Mouse (Mus musculus): Measurements from ENCODE around the gene Rexo1. TPM values are rescaled to one million over a fixed set of nuclear protein-coding genes. Genes with fewer than 3 reads are reported as not detected.

Rexo1 gene
- polyA plus RNA-seq, 1 experiment from 2014 or later: 34.5 TPM

GRCm38 (mm10) chr10:80545590-80545989 lies 15.8 kb downstream of the Rexo1 start:
- Histone ChIP-seq H3K4me3 (ENCODE audit: low read depth, low read length) (no peak overlapping the region), H3K27ac (ENCODE audit: low read depth) (no peak overlapping the region), H3K9me3 (ENCODE audit: low read depth, low read length) (no peaks in the 10 kb centered on the region), H3K27me3 (ENCODE audit: insufficient read depth, low read length) (no peaks in the 10 kb centered on the region), H3K4me1 (ENCODE audit: insufficient read depth) (no peaks in the 10 kb centered on the region), H3K4me2 (no peak overlapping the region), H3K36me3 (ENCODE audit: insufficient read depth) (peaks cover 95% of the 10 kb centered on the region), H3K9ac (no peak overlapping the region)
- no peak for DNase-seq
- no peak for ATAC-seq (ENCODE audit: insufficient read depth)
- no peak for TF ChIP-seq CTCF (IDR thresholded peaks at IDR 0.05; ENCODE audit: low read depth)
- 85% methylated on average over 8 of the region's 8 CpGs for WGBS

- Histone ChIP-seq H3K4me3 (ENCODE audit: low read depth, low read length) (no peak overlapping the region), H3K4me2 (no peak overlapping the region), H3K4me1 (ENCODE audit: insufficient read depth) (peaks cover 2% of the 10 kb centered on the region; the same call in 1 of the 2 replicates), H3K9ac (no peak overlapping the region), H3K27me3 (ENCODE audit: insufficient read depth, low read length) (no peaks in the 10 kb centered on the region), H3K27ac (ENCODE audit: low read depth) (no peak overlapping the region), H3K36me3 (ENCODE audit: insufficient read depth) (peaks cover 79% of the 10 kb centered on the region), H3K9me3 (ENCODE audit: low read depth, low read length) (no peaks in the 10 kb centered on the region)
- TF ChIP-seq CTCF (IDR thresholded peaks at IDR 0.05; ENCODE audit: low read depth): no peak
- WGBS: 90% methylated on average over 14 of the region's 14 CpGs
- no peak for DNase-seq
- no peak for ATAC-seq (ENCODE audit: insufficient read depth)
These were observed 17.5 kb downstream of the Rexo1 start for GRCm38 (mm10) chr10:80543873-80544272.

- ATAC-seq (ENCODE audit: insufficient read depth): peak; percentile 19; the same call in 1 of the 2 replicates
- Histone ChIP-seq H3K27me3 (ENCODE audit: insufficient read depth, low read length) (peaks cover 15% of the 10 kb centered on the region; the same call in 1 of the 2 replicates), H3K4me3 (ENCODE audit: low read depth, low read length) (no peak overlapping the region), H3K9me3 (ENCODE audit: low read depth, low read length) (no peaks in the 10 kb centered on the region), H3K4me2 (0 out of 2 replicates have a peak overlapping the region, but pooled peaks have one; percentile 56), H3K36me3 (ENCODE audit: insufficient read depth) (peaks cover 36% of the 10 kb centered on the region), H3K27ac (ENCODE audit: low read depth) (no peak overlapping the region), H3K9ac (no peak overlapping the region), H3K4me1 (ENCODE audit: insufficient read depth) (peaks cover 4% of the 10 kb centered on the region; the same call in 1 of the 2 replicates)
- no peak for TF ChIP-seq CTCF (IDR thresholded peaks at IDR 0.05; ENCODE audit: low read depth)
- WGBS: 41% methylated on average over 5 of the region's 5 CpGs
- DNase-seq: peak; percentile 39
These were observed 21.9 kb downstream of the Rexo1 start for GRCm38 (mm10) chr10:80539493-80539892.

GRCm38 (mm10) chr10:80538710-80539394 lies 22.5 kb downstream of the Rexo1 start, which contains the start of gene Atp8b3:
Gene Atp8b3 (minus strand): TSS chr10:80539124.
- peaks cover 29% of the 10 kb centered on the region for H3K36me3 ChIP-seq (ENCODE audit: insufficient read depth)
- H3K27ac ChIP-seq (ENCODE audit: low read depth): no peak within 1 kb of the TSS
- H3K4me2 ChIP-seq: peak within 1 kb of the TSS; percentile 56
- peak; percentile 50 for TF ChIP-seq CTCF (IDR thresholded peaks at IDR 0.05; ENCODE audit: low read depth)
- peak within 1 kb of the TSS; percentile 32; the same call in 1 of the 2 replicates for H3K9ac ChIP-seq
- WGBS: 3% methylated on average over 30 of the region's 30 CpGs
- H3K4me1 ChIP-seq (ENCODE audit: insufficient read depth): peaks cover 4% of the 10 kb centered on the region; the same call in 1 of the 2 replicates
- H3K27me3 ChIP-seq (ENCODE audit: insufficient read depth, low read length): peaks cover 15% of the 10 kb centered on the region; the same call in 1 of the 2 replicates
- DNase-seq (peak; percentile 87), ATAC-seq (ENCODE audit: insufficient read depth) (peak; percentile 87)
- H3K4me3 ChIP-seq (ENCODE audit: low read depth, low read length): peak within 1 kb of the TSS; percentile 32
- no peaks in the 10 kb centered on the region for H3K9me3 ChIP-seq (ENCODE audit: low read depth, low read length)

GRCm38 (mm10) chr10:80538180-80538579 lies 23.2 kb downstream of the Rexo1 start:
- no peak overlapping the region for H3K9ac ChIP-seq
- no peak overlapping the region for H3K4me2 ChIP-seq
- DNase-seq (no peak), ATAC-seq (ENCODE audit: insufficient read depth) (no peak)
- peaks cover 23% of the 10 kb centered on the region for H3K36me3 ChIP-seq (ENCODE audit: insufficient read depth)
- no peaks in the 10 kb centered on the region for H3K9me3 ChIP-seq (ENCODE audit: low read depth, low read length)
- no peak overlapping the region for H3K27ac ChIP-seq (ENCODE audit: low read depth)
- peaks cover 4% of the 10 kb centered on the region; the same call in 1 of the 2 replicates for H3K4me1 ChIP-seq (ENCODE audit: insufficient read depth)
- TF ChIP-seq CTCF (IDR thresholded peaks at IDR 0.05; ENCODE audit: low read depth): no peak
- 53% methylated on average over 5 of the region's 5 CpGs for WGBS
- peaks cover 15% of the 10 kb centered on the region; the same call in 1 of the 2 replicates for H3K27me3 ChIP-seq (ENCODE audit: insufficient read depth, low read length)
- H3K4me3 ChIP-seq (ENCODE audit: low read depth, low read length): no peak overlapping the region

GRCm38 (mm10) chr10:80535711-80536110 lies 25.6 kb downstream of the Rexo1 start:
- H3K27ac ChIP-seq (ENCODE audit: low read depth): no peak overlapping the region
- TF ChIP-seq CTCF (IDR thresholded peaks at IDR 0.05; ENCODE audit: low read depth): no peak
- WGBS: 14% methylated on average over 13 of the region's 13 CpGs
- peaks cover 15% of the 10 kb centered on the region; the same call in 1 of the 2 replicates for H3K27me3 ChIP-seq (ENCODE audit: insufficient read depth, low read length)
- H3K9ac ChIP-seq: no peak overlapping the region
- no peaks in the 10 kb centered on the region for H3K9me3 ChIP-seq (ENCODE audit: low read depth, low read length)
- H3K4me2 ChIP-seq: peak overlapping the region; percentile 43
- peak; percentile 35 for DNase-seq
- H3K36me3 ChIP-seq (ENCODE audit: insufficient read depth): no peaks in the 10 kb centered on the region
- peaks cover 4% of the 10 kb centered on the region; the same call in 1 of the 2 replicates for H3K4me1 ChIP-seq (ENCODE audit: insufficient read depth)
- H3K4me3 ChIP-seq (ENCODE audit: low read depth, low read length): no peak overlapping the region
- ATAC-seq (ENCODE audit: insufficient read depth): no peak

- H3K4me2 ChIP-seq: peak overlapping the region; percentile 43
- WGBS: 7% methylated on average over 14 of the region's 14 CpGs
- H3K4me3 ChIP-seq (ENCODE audit: low read depth, low read length): no peak overlapping the region
- DNase-seq: no peak
- peaks cover 4% of the 10 kb centered on the region; the same call in 1 of the 2 replicates for H3K4me1 ChIP-seq (ENCODE audit: insufficient read depth)
- no peak for TF ChIP-seq CTCF (IDR thresholded peaks at IDR 0.05; ENCODE audit: low read depth)
- no peaks in the 10 kb centered on the region for H3K36me3 ChIP-seq (ENCODE audit: insufficient read depth)
- H3K27ac ChIP-seq (ENCODE audit: low read depth): no peak overlapping the region
- no peak for ATAC-seq (ENCODE audit: insufficient read depth)
- H3K27me3 ChIP-seq (ENCODE audit: insufficient read depth, low read length): peaks cover 15% of the 10 kb centered on the region; the same call in 1 of the 2 replicates
- H3K9me3 ChIP-seq (ENCODE audit: low read depth, low read length): no peaks in the 10 kb centered on the region
- H3K9ac ChIP-seq: no peak overlapping the region
These were observed 26.3 kb downstream of the Rexo1 start for GRCm38 (mm10) chr10:80535071-80535470.

Data from lung, embryonic 14.5 days (tissue).